Mouse (Mus musculus) heart, adult 9 months (tissue): Measurements from ENCODE around the gene Khnyn.

Source experiments
- DNase-seq, 2 experiments: peaks; one replicate each; pipeline ENCODE4 v3.0.0; 2022; ENCODE audit warnings: low spot score in 2 of 2

Gene Khnyn

DNA sequence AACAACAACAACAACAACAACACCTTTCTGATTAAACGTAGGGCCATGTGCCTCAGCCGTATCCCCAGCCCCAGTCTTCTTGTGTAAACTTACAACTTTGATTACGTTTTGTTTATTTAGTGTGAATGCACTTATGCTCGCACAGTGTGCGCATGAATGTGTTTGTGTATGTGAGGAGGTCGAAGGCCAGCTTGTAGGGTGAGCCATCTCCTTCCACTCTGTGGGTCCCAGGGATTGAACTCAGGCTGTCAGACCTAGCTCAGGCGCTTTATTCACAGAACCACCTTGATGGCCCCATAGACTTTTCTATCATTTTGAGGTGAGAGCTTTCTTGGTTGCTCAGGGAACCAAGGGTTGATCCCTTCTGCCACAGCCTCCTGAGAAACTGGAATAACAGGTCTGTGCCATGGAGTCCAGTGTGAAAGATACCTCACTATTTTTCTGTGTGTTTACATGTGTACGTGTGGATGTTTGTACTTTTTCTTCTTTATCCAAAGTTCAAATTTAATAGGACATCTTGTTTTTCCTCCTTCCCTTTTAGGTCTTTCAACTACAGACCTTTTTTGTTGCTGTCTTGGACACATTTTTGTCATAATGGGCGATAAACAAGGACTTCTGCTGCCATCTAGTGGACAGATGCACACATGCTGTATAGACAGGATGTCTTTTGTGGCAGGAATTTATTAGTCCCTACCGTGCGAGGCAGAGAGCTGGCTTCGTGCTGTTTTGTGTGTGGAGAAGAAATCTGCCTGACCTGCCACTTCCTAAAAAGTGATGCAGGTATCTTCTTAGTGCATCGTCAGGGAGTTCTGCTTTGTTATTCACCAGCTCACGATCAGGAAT, 33.7 kb downstream of the Khnyn start:
- peak; percentile 52 to 79 for DNase-seq

DNA sequence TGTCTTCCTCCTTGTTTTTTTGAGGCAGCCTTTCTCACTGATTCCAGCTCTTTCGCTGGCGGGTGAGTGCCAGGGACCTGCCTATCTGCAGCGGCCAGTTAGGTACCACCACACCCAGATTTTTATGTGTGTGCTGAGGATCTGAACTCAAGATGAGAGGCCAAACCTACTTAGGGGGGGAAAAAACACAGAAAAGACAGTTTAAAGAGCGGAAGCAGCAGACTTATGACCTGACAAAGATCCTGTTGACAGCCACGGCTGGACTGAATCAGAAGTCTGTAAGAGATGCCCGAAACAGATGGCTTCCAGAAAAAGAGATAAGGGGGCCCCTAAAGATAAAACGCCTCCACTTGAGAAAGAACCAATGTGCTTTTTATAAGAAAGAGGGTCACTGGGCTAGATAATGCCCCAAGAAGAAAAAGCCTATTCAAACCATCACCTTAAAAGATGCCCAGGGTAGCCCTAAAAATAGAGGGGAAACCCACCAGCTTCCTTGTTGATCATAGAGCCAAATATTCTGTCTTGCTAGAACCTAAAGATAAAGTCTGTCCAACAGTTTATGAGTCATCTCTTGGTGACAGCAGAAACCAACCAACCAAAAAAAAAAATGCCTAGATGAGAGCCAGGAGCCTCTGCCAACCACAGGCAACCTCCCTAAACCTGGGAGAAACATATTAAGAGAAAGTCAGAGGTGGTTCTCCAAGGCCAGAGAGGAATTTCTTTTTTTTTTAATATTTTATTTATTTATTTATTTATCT, 37.9 kb downstream of the Khnyn start:
- no peak for DNase-seq

DNA sequence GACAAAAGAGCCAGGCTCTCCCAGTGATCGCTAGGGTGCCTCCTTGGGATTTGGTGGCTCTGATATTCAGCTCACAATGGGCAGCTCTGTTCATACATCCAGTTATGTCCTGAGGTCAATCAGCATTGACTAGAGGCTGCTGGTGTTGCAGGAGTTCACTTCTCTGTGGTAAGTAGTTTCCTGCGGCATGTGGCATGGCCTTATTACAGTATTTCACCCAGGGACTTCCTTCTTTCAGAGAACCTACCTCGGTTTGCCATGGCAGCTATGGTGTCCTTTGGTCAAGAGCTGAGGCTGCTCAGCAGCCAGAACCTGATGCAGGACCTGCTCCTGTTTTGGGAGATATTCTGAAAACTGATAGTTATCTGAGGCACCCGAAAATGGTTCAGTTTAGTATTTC, 42.1 kb downstream of the Khnyn start:
- no peak for DNase-seq

DNA sequence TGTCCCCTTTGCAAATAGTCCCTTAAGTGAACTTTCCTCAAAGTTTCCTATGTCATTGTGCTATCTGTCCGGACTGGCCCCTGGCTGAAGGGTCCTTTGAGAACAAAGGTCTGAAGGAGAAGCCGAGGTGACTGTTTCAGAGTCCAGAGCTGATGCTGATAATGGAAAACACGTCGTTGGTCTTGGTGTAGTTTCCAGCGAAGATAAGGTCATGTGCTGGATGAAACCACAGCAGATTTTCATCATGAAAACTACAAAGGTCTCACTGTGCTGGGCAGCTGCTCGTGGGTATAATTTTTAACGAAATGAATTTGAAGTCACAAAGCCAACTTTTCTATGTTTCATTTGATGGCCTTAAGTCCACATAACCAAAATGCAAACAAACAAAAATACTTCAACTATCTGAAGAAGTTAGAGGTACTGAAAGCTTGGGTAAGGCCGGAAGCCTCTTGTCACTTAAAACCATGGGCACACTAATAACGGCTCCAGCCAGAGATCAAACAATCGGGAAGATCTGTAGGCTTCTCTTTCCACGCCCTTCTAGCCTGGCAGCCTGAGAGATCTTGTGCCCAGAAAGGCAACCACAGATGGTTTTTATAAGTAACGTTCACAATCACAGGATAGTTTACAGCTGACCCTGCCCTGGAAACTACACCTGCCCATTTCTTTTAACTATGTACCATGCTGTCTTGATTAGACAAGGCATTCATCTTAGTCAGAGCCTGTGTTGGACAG, 44.7 kb downstream of the Khnyn start:
- no peak for DNase-seq

DNA sequence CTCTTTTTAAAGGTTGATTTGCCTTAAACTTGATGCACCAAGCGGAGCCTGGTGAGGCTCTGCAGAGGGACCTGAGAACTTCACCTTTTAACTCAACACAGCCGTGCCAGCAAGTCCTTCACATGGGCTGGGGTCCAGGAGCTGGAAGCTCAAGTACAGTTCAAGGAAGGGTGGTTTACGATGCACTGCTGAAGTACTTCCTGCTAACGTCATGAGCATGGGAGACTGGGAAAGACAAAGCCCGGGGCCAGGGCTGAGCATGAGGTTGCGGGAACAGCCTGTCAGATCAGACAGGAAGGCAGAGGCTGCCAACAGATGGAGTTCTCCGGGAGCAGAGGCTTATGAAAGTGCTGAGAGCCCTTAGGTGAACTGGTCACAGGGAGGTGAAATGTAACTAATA, 48.8 kb downstream of the Khnyn start:
- peak; percentile 25 to 59 for DNase-seq

DNA sequence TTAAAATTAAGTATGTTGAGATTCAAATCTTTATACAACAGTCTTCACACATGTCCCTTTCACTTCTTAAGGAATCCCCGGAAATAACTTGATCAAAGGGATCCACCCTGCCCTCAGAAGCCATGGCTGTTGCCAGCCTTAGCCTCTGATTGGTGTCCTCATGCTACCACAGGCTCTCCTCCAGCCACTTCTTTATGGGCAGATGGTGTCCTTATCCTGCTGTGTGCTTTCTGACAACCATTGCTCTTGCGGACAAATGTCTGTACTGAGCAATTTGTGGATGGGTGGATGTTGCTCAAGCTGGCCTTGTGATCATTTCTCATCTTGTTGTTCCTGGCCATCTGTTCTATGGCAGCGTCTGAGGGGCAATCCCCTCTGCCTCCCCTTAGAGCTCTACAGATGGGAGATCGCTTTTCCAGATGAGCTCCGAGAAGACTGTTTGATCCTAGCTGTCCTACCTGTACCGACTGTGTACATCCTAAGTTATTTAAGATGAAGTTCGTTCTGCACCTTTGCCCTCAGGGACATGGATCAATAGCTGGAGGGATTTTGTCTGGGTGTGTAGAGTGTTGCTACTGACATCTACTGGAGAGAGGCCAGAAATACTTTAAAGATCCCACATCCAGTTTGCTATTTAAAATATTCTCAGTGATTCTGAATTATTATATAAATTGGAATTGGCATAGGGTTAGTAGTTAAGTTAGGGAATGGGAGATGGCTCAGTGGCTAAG, 55.5 kb downstream of the Khnyn start:
- DNase-seq = no peak

DNA sequence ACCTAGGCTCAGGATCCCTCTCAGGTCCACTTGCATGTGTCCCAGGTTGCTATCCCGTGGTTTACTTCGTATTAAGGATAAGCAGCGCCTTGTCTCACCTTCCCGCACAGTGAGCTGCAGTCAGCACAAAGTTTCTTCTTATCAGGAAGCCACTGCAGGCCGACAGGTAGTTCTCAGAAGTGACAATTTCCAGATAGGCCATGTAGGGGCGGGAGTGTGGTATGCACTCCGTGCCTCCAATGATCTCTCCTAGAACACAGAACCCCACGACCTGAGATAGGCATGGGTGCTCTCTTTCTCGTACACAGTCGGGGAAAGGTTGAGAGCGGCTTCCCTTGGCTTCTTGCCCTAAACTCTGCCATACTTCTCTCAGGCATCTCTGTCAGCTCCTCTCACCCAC, 58.9 kb downstream of the Khnyn start:
- DNase-seq = no peak

DNA sequence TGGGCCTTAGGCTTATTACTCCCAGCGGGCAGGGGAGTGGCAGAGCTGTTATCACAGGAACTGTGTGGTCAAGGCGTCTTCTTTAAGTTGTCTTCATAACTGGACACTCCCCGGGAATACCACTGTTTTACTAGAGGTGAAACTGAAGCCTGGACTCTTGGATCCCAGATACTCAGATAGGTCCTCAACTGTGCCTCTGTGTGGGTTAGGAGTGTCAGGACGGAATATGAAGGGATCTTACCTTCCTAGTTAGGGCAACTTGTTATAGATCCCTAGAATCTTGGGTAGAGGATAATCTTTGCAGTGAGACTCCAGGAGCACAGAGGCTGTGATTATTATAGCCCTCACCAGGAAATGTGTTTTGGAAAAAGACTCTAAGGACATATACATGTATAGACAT, 59.8 kb downstream of the Khnyn start, which contains the start of gene Cma1:
Cma1 (minus strand) TSS at position 101 of the 400 bp plus-strand sequence.
- DNase-seq = no peak

DNA sequence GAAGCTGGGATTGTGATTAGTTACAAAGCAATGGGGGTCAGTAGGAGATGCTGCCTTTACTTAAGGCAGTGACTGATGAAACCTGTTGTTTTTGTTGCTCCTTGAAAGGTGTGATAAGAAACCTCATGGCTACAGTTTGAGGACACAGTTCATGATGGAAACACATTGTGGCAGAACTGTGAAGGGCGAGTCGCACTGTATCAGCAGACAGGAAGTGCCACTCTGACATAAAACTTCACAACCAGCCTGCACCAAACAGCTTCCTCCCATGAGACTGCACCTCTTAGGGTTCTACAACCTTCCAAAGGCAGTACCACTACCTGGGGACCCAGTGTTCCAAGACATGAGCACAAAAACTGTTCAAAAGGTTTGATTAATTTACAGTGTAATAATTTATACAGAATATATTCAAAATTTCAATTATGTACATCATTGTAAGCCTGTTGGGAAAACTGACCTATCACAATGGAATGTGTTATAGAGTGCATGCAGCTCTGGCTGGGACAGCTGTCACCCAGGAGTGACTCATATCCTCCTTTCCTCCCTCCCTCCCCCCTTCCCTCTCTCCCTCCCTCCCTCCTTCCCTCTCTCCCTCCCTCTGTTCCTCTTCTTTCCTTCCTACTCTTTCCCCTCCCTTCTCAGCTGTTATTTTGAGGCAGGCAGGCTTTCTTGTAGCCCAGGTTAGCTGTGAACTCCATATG, 61.7 kb downstream of the Khnyn start:
- no peak for DNase-seq
